ENCODE assay signal across 8 mouse cellular contexts in the genomic region with DNA sequence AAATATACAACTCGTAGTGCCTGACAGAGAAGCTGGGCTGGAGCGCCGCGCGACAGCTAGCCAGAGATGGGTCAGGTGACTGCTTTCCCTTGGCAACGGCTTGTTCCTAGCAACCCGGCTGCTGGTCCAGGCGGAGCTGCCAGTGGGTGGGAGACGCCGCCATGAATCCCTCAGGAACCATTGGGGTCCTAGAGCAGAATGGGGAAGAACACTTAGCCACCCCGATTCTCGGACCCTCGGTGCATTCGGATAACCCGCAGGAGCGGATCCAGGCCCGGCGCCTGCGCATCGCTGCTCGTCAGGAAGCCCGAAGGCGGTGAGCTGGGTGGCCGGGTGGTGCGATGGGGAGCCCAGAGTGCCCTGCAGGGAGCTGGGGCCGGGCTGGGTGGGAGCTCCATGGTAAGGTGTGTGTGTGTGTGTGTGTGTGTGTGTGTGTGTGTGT. TPM values are rescaled to one million over a fixed set of nuclear protein-coding genes. Genes with fewer than 3 reads are reported as not detected.
DNase-seq lines count a peak whose midpoint lies in the region; ATAC-seq lines count a peak whose summit lies in the region.

A gene (plus strand): TSS at position 98 of the 442 bp plus-strand sequence.

- peak; percentile 64; the same call in 1 of the 2 replicates for ATAC-seq in embryonic facial prominence, embryonic 12.5 days (ENCODE audit: insufficient number of reproducible peaks, insufficient read depth, low FRiP score, low TSS enrichment)
- 0 out of 2 replicates have a peak, but pooled peaks have one; percentile 43 for ATAC-seq in heart, embryonic 15.5 days (replicated peaks; ENCODE audit: insufficient number of reproducible peaks, insufficient read depth, low FRiP score, low read depth)
- peak; percentile 45; the same call in 1 of the 2 replicates for ATAC-seq in lung, embryonic 16.5 days (ENCODE audit: low read depth)

- 0 out of 2 replicates have a peak, but pooled peaks cover 4% of the 10 kb centered on the region for H3K27me3 ChIP-seq in embryonic facial prominence, embryonic 12.5 days
- H3K27me3 ChIP-seq in heart, embryonic 15.5 days = no peaks in the 10 kb centered on the region
- H3K27me3 ChIP-seq in lung, embryonic 16.5 days (ENCODE audit: control insufficient read depth, insufficient read depth, low read depth, low read length) = no peaks in the 10 kb centered on the region; the same call in 1 of the 2 replicates

- peak within 1 kb of the TSS; percentile 40 for H3K4me3 ChIP-seq in embryonic facial prominence, embryonic 12.5 days
- H3K4me3 ChIP-seq in heart, embryonic 15.5 days = peak within 1 kb of the TSS; percentile 40
- peak within 1 kb of the TSS; percentile 40 for H3K4me3 ChIP-seq in lung, embryonic 16.5 days (ENCODE audit: low read length)

- peak; percentile 22 for DNase-seq in urinary bladder, adult 2 months (ENCODE audit: low spot score)
- DNase-seq in urinary bladder, postnatal 10 days (ENCODE audit: low spot score) = no peak
- DNase-seq in layer of hippocampus, postnatal 14 days (ENCODE audit: low spot score in 2 of 2) = peak; percentile 70 to 76
- DNase-seq in right cerebral cortex, postnatal 25 days = peak; percentile 81
- no peak for DNase-seq in spleen, postnatal 36 days (ENCODE audit: low spot score in 2 of 2)

- H3K9me3 ChIP-seq in embryonic facial prominence, embryonic 12.5 days = peaks cover 5% of the 10 kb centered on the region
- H3K9me3 ChIP-seq in heart, embryonic 15.5 days (replicated peaks) = no peaks in the 10 kb centered on the region
- H3K9me3 ChIP-seq in lung, embryonic 16.5 days (ENCODE audit: control insufficient read depth, low read length) = peaks cover 8% of the 10 kb centered on the region

- H3K36me3 ChIP-seq in embryonic facial prominence, embryonic 12.5 days = no peaks in the 10 kb centered on the region
- H3K36me3 ChIP-seq in heart, embryonic 15.5 days = no peaks in the 10 kb centered on the region
- H3K36me3 ChIP-seq in lung, embryonic 16.5 days (ENCODE audit: control insufficient read depth, insufficient read depth, low read length) = no peaks in the 10 kb centered on the region

- peak within 1 kb of the TSS; percentile 73 for H3K4me2 ChIP-seq in embryonic facial prominence, embryonic 12.5 days (replicated peaks)
- peak within 1 kb of the TSS; percentile 66 for H3K4me2 ChIP-seq in heart, embryonic 15.5 days
- H3K4me2 ChIP-seq in lung, embryonic 16.5 days (ENCODE audit: low read depth, low read length) = peak within 1 kb of the TSS; percentile 60

- no peaks in the 10 kb centered on the region for H3K4me1 ChIP-seq in embryonic facial prominence, embryonic 12.5 days
- H3K4me1 ChIP-seq in heart, embryonic 15.5 days (replicated peaks) = peaks cover 6% of the 10 kb centered on the region; the same call in 1 of the 2 replicates
- H3K4me1 ChIP-seq in lung, embryonic 16.5 days (replicated peaks; ENCODE audit: control insufficient read depth, insufficient read depth, low read length) = peaks cover 7% of the 10 kb centered on the region; the same call in 1 of the 2 replicates

- no peak within 1 kb of the TSS for H3K27ac ChIP-seq in embryonic facial prominence, embryonic 12.5 days
- H3K27ac ChIP-seq in heart, embryonic 15.5 days = no peak within 1 kb of the TSS
- H3K27ac ChIP-seq in lung, embryonic 16.5 days (ENCODE audit: low read length) = no peak within 1 kb of the TSS

- 5% methylated on average over 26 of the region's 26 CpGs for WGBS in embryonic facial prominence, embryonic 12.5 days
- WGBS in heart, embryonic 15.5 days = 6% methylated on average over 26 of the region's 26 CpGs
- WGBS in lung, embryonic 16.5 days = 2% methylated on average over 26 of the region's 26 CpGs

- peak within 1 kb of the TSS; percentile 29; the same call in 1 of the 2 replicates for H3K9ac ChIP-seq in embryonic facial prominence, embryonic 12.5 days
- no peak within 1 kb of the TSS for H3K9ac ChIP-seq in heart, embryonic 15.5 days
- H3K9ac ChIP-seq in lung, embryonic 16.5 days (ENCODE audit: low read length) = peak within 1 kb of the TSS; percentile 31

RNA-seq across cellular contexts. Expression of the gene that starts here (rescaled TPM):
- polyA plus RNA-seq in urinary bladder, adult 2 months (2012; rRNA removed) = 0.04 TPM in 1 of 2 replicates, not detected in the other
- 0.58 TPM in 1 of 2 replicates, not detected in the other for polyA plus RNA-seq in embryonic facial prominence, embryonic 12.5 days (2016; fragmentation: Nextera tagmentation; extraction: Ambion mirVana)
- polyA plus RNA-seq in heart, embryonic 15.5 days (2015; fragmentation: Nextera tagmentation; extraction: Ambion mirVana) = 0.84 and 2.7 TPM in 2 replicates
- 10 to 100 TPM in 1 of 2 experiments, 1 to 10 TPM in 1; 9.7 to 10.2 TPM for total RNA-seq in layer of hippocampus, postnatal 14 days (2021)
- 4.8 and 5.8 TPM in 2 replicates for polyA plus RNA-seq in lung, embryonic 16.5 days (2015; fragmentation: Nextera tagmentation; extraction: Ambion mirVana)

Comparison
In these comparisons a context has a peak if more than half of its experiments do, and no peak if none do; other contexts are left out.
1. Peak in DNase-seq in urinary bladder, adult 2 months; RNA of the gene not detected or under 1 TPM.
2. Peak in ATAC-seq, H3K4me3 ChIP-seq, H3K9ac ChIP-seq and H3K4me2 ChIP-seq in embryonic facial prominence, embryonic 12.5 days; RNA of the gene not detected or under 1 TPM.
3. DNase-seq: peak in layer of hippocampus, postnatal 14 days (2 of 2) and right cerebral cortex, postnatal 25 days (single experiment); none in urinary bladder, postnatal 10 days (single experiment) and spleen, postnatal 36 days (0 of 2).
4. Peak in every context shown above with its lines, with median percentiles within 50 percentile points of each other: ATAC-seq, H3K4me2 ChIP-seq and H3K4me3 ChIP-seq.